Mouse (Mus musculus): Measurements from ENCODE around the gene Carns1. TPM values are rescaled to one million over a fixed set of nuclear protein-coding genes. Genes with fewer than 3 reads are reported as not detected.
A peak's percentile ranks its signal among the peaks of the same experiment; 100 is the strongest.

Carns1 gene
- polyA plus RNA-seq, 1 experiment from 2014 or later = 2.5 TPM

GRCm38 (mm10) chr19:4169378-4169784 lies 5.9 kb downstream of the Carns1 start:
- Histone ChIP-seq H3K9me3 (replicated peaks) (no peaks in the 10 kb centered on the region), H3K4me2 (peak overlapping the region; percentile 83), H3K27me3 (replicated peaks) (no peaks in the 10 kb centered on the region), H3K9ac (peak overlapping the region; percentile 86), H3K4me3 (peak overlapping the region; percentile 48), H3K4me1 (replicated peaks) (peaks cover 36% of the 10 kb centered on the region), H3K27ac (ENCODE audit: poor library complexity, severe bottlenecking) (peak overlapping the region; percentile 80), H3K36me3 (no peaks in the 10 kb centered on the region)
- WGBS = under 1% methylated on average over 43 of the region's 43 CpGs
- ATAC-seq (ENCODE audit: insufficient number of reproducible peaks, low FRiP score) = peak; percentile 96

- no peak for ATAC-seq (ENCODE audit: insufficient number of reproducible peaks, low FRiP score)
- peak overlapping the region; percentile 50 for H3K27ac ChIP-seq (ENCODE audit: poor library complexity, severe bottlenecking)
- H3K9ac ChIP-seq = peak overlapping the region; percentile 1; the same call in 1 of the 2 replicates
- H3K9me3 ChIP-seq (replicated peaks) = no peaks in the 10 kb centered on the region
- no peak overlapping the region for H3K4me3 ChIP-seq
- no peak overlapping the region for H3K4me2 ChIP-seq
- 47% methylated on average over 9 of the region's 9 CpGs for WGBS
- H3K36me3 ChIP-seq = 0 out of 2 replicates have a peak, but pooled peaks cover 2% of the 10 kb centered on the region
- no peaks in the 10 kb centered on the region for H3K27me3 ChIP-seq (replicated peaks)
- peaks cover 40% of the 10 kb centered on the region for H3K4me1 ChIP-seq (replicated peaks)
Measured at GRCm38 (mm10) chr19:4166678-4167476, 8.4 kb downstream of the Carns1 start.

GRCm38 (mm10) chr19:4164721-4165120 lies 10.6 kb downstream of the Carns1 start:
- Histone ChIP-seq H3K4me3 (no peak overlapping the region), H3K27me3 (replicated peaks) (no peaks in the 10 kb centered on the region), H3K4me1 (replicated peaks) (peaks cover 25% of the 10 kb centered on the region), H3K9me3 (replicated peaks) (no peaks in the 10 kb centered on the region), H3K36me3 (peaks cover 20% of the 10 kb centered on the region), H3K27ac (ENCODE audit: poor library complexity, severe bottlenecking) (no peak overlapping the region), H3K9ac (0 out of 2 replicates have a peak overlapping the region, but pooled peaks have one; percentile 2), H3K4me2 (no peak overlapping the region)
- no peak for ATAC-seq (ENCODE audit: insufficient number of reproducible peaks, low FRiP score)
- WGBS = 73% methylated on average over 2 of the region's 2 CpGs

- 76% methylated on average over 3 of the region's 3 CpGs for WGBS
- H3K36me3 ChIP-seq = peaks cover 26% of the 10 kb centered on the region
- no peak overlapping the region for H3K27ac ChIP-seq (ENCODE audit: poor library complexity, severe bottlenecking)
- H3K4me3 ChIP-seq = no peak overlapping the region
- no peak for ATAC-seq (ENCODE audit: insufficient number of reproducible peaks, low FRiP score)
- H3K9me3 ChIP-seq (replicated peaks) = no peaks in the 10 kb centered on the region
- no peaks in the 10 kb centered on the region for H3K27me3 ChIP-seq (replicated peaks)
- no peak overlapping the region for H3K9ac ChIP-seq
- peaks cover 24% of the 10 kb centered on the region for H3K4me1 ChIP-seq (replicated peaks)
- no peak overlapping the region for H3K4me2 ChIP-seq
Measured at GRCm38 (mm10) chr19:4164100-4164499, 11.2 kb downstream of the Carns1 start.

GRCm38 (mm10) chr19:4163543-4163887 lies 11.8 kb downstream of the Carns1 start:
- no peaks in the 10 kb centered on the region for H3K27me3 ChIP-seq (replicated peaks)
- H3K27ac ChIP-seq (ENCODE audit: poor library complexity, severe bottlenecking) = peak overlapping the region; percentile 41; the same call in 1 of the 2 replicates
- peak overlapping the region; percentile 73 for H3K4me3 ChIP-seq
- H3K9me3 ChIP-seq (replicated peaks) = no peaks in the 10 kb centered on the region
- H3K4me1 ChIP-seq (replicated peaks) = peaks cover 24% of the 10 kb centered on the region
- ATAC-seq (ENCODE audit: insufficient number of reproducible peaks, low FRiP score) = no peak
- H3K4me2 ChIP-seq = peak overlapping the region; percentile 95
- 39% methylated on average over 4 of the region's 4 CpGs for WGBS
- peak overlapping the region; percentile 58; the same call in 1 of the 2 replicates for H3K9ac ChIP-seq
- H3K36me3 ChIP-seq = peaks cover 32% of the 10 kb centered on the region

GRCm38 (mm10) chr19:4162646-4163542 lies 12.4 kb downstream of the Carns1 start, which contains the start of gene Rps6kb2:
TSS of gene Rps6kb2 (minus strand) at chr19:4163354.
- Histone ChIP-seq H3K4me3 (peak within 1 kb of the TSS; percentile 73), H3K9me3 (replicated peaks) (no peaks in the 10 kb centered on the region), H3K36me3 (peaks cover 38% of the 10 kb centered on the region), H3K4me1 (replicated peaks) (peaks cover 24% of the 10 kb centered on the region), H3K27ac (ENCODE audit: poor library complexity, severe bottlenecking) (peak within 1 kb of the TSS; percentile 41), H3K9ac (peak within 1 kb of the TSS; percentile 93), H3K27me3 (replicated peaks) (no peaks in the 10 kb centered on the region), H3K4me2 (peak within 1 kb of the TSS; percentile 95)
- WGBS = 6% methylated on average over 42 of the region's 42 CpGs
- ATAC-seq (ENCODE audit: insufficient number of reproducible peaks, low FRiP score) = peak; percentile 85

- peaks cover 22% of the 10 kb centered on the region for H3K4me1 ChIP-seq (replicated peaks)
- no peak overlapping the region for H3K4me2 ChIP-seq
- H3K27ac ChIP-seq (ENCODE audit: poor library complexity, severe bottlenecking) = no peak overlapping the region
- no peaks in the 10 kb centered on the region for H3K27me3 ChIP-seq (replicated peaks)
- no peak overlapping the region for H3K9ac ChIP-seq
- 95% methylated on average over 8 of the region's 8 CpGs for WGBS
- no peaks in the 10 kb centered on the region for H3K9me3 ChIP-seq (replicated peaks)
- H3K36me3 ChIP-seq = peaks cover 63% of the 10 kb centered on the region
- H3K4me3 ChIP-seq = no peak overlapping the region
- no peak for ATAC-seq (ENCODE audit: insufficient number of reproducible peaks, low FRiP score)
Measured at GRCm38 (mm10) chr19:4159049-4159448, 16.2 kb downstream of the Carns1 start.

GRCm38 (mm10) chr19:4156771-4157170 lies 18.5 kb downstream of the Carns1 start:
- ATAC-seq (ENCODE audit: insufficient number of reproducible peaks, low FRiP score) = no peak
- no peak overlapping the region for H3K9ac ChIP-seq
- H3K9me3 ChIP-seq (replicated peaks) = no peaks in the 10 kb centered on the region
- WGBS = 92% methylated on average over 12 of the region's 12 CpGs
- H3K4me2 ChIP-seq = no peak overlapping the region
- no peak overlapping the region for H3K27ac ChIP-seq (ENCODE audit: poor library complexity, severe bottlenecking)
- peaks cover 26% of the 10 kb centered on the region for H3K4me1 ChIP-seq (replicated peaks)
- H3K4me3 ChIP-seq = no peak overlapping the region
- H3K36me3 ChIP-seq = peaks cover 81% of the 10 kb centered on the region
- no peaks in the 10 kb centered on the region for H3K27me3 ChIP-seq (replicated peaks)

GRCm38 (mm10) chr19:4156073-4156579 lies 19.2 kb downstream of the Carns1 start:
- no peak for ATAC-seq (ENCODE audit: insufficient number of reproducible peaks, low FRiP score)
- no peak overlapping the region for H3K9ac ChIP-seq
- H3K4me3 ChIP-seq = no peak overlapping the region
- H3K27ac ChIP-seq (ENCODE audit: poor library complexity, severe bottlenecking) = 0 out of 2 replicates have a peak overlapping the region, but pooled peaks have one; percentile 10
- peaks cover 81% of the 10 kb centered on the region for H3K36me3 ChIP-seq
- 74% methylated on average over 20 of the region's 20 CpGs for WGBS
- no peaks in the 10 kb centered on the region for H3K27me3 ChIP-seq (replicated peaks)
- H3K4me2 ChIP-seq = no peak overlapping the region
- no peaks in the 10 kb centered on the region for H3K9me3 ChIP-seq (replicated peaks)
- peaks cover 32% of the 10 kb centered on the region for H3K4me1 ChIP-seq (replicated peaks)

GRCm38 (mm10) chr19:4155223-4156072 lies 19.8 kb downstream of the Carns1 start:
- no peaks in the 10 kb centered on the region for H3K27me3 ChIP-seq (replicated peaks)
- peaks cover 38% of the 10 kb centered on the region for H3K4me1 ChIP-seq (replicated peaks)
- no peak overlapping the region for H3K4me2 ChIP-seq
- no peak overlapping the region for H3K4me3 ChIP-seq
- ATAC-seq (ENCODE audit: insufficient number of reproducible peaks, low FRiP score) = no peak
- no peaks in the 10 kb centered on the region for H3K9me3 ChIP-seq (replicated peaks)
- H3K9ac ChIP-seq = no peak overlapping the region
- 0 out of 2 replicates have a peak overlapping the region, but pooled peaks have one; percentile 10 for H3K27ac ChIP-seq (ENCODE audit: poor library complexity, severe bottlenecking)
- WGBS = 82% methylated on average over 6 of the region's 6 CpGs
- peaks cover 81% of the 10 kb centered on the region for H3K36me3 ChIP-seq
